Mouse (Mus musculus) fat pad, adult 2 months (tissue): ENCODE data around the gene Magi1.

Experiments
- DNase-seq: peaks from one replicate; pipeline ENCODE4 v3.0.0-alpha.2; 2011; ENCODE audit warnings: low read depth, low spot score; ENCODE audit errors: extremely low read depth

The Magi1 gene

GRCm38 (mm10) chr6:94203642-94204145 lies 80.0 kb downstream of the Magi1 start:
- DNase-seq: no peak

GRCm38 (mm10) chr6:94201940-94202339 lies 81.8 kb downstream of the Magi1 start:
- no peak for DNase-seq

GRCm38 (mm10) chr6:94200910-94201309 lies 82.8 kb downstream of the Magi1 start:
- no peak for DNase-seq

GRCm38 (mm10) chr6:94199696-94200095 lies 84.0 kb downstream of the Magi1 start:
- no peak for DNase-seq

GRCm38 (mm10) chr6:94197831-94198230 lies 85.9 kb downstream of the Magi1 start:
- no peak for DNase-seq

- peak; percentile 19 for DNase-seq
These were observed 88.3 kb downstream of the Magi1 start for GRCm38 (mm10) chr6:94195303-94195911.

- DNase-seq: no peak
These were observed 92.9 kb downstream of the Magi1 start for GRCm38 (mm10) chr6:94190830-94191229.

- no peak for DNase-seq
These were observed 94.3 kb downstream of the Magi1 start for GRCm38 (mm10) chr6:94189379-94189778.

GRCm38 (mm10) chr6:94186628-94187319 lies 96.9 kb downstream of the Magi1 start:
- DNase-seq: no peak

GRCm38 (mm10) chr6:94184268-94184667 lies 99.4 kb downstream of the Magi1 start:
- DNase-seq: no peak

- no peak for DNase-seq
These were observed 100.3 kb downstream of the Magi1 start for GRCm38 (mm10) chr6:94183354-94183851.

GRCm38 (mm10) chr6:94181673-94182255 lies 102.0 kb downstream of the Magi1 start:
- no peak for DNase-seq

- no peak for DNase-seq
These were observed 103.2 kb downstream of the Magi1 start for GRCm38 (mm10) chr6:94180331-94181150.

- no peak for DNase-seq
These were observed 106.2 kb downstream of the Magi1 start for GRCm38 (mm10) chr6:94177559-94177958.

GRCm38 (mm10) chr6:94176705-94177104 lies 107.0 kb downstream of the Magi1 start:
- DNase-seq: no peak

- no peak for DNase-seq
These were observed 112.5 kb downstream of the Magi1 start for GRCm38 (mm10) chr6:94171250-94171649.

- DNase-seq: no peak
These were observed 114.0 kb downstream of the Magi1 start for GRCm38 (mm10) chr6:94169581-94170194.

- DNase-seq: no peak
These were observed 117.8 kb downstream of the Magi1 start for GRCm38 (mm10) chr6:94165951-94166350.

GRCm38 (mm10) chr6:94164753-94165536 lies 118.8 kb downstream of the Magi1 start:
- no peak for DNase-seq
